Mouse (Mus musculus): Measurements from ENCODE around the gene Amotl2.

The Amotl2 gene

GRCm38 (mm10) chr9:102716481-102717163 is at the start of gene Amotl2:
Gene Amotl2 (plus strand): TSS chr9:102716672.
- no peak for DNase-seq

- no peak for DNase-seq
Measured at GRCm38 (mm10) chr9:102668115-102668514, 48.4 kb upstream of the Amotl2 start.

GRCm38 (mm10) chr9:102668906-102669305 is 47.6 kb upstream of the Amotl2 start:
- DNase-seq, result no peak

- no peak for DNase-seq
Measured at GRCm38 (mm10) chr9:102673381-102673780, 43.1 kb upstream of the Amotl2 start.

- no peak for DNase-seq
Measured at GRCm38 (mm10) chr9:102675922-102676321, 40.5 kb upstream of the Amotl2 start.

- no peak for DNase-seq
Measured at GRCm38 (mm10) chr9:102681470-102681869, 35.0 kb upstream of the Amotl2 start.

- no peak for DNase-seq
Measured at GRCm38 (mm10) chr9:102687943-102688342, 28.5 kb upstream of the Amotl2 start.

- DNase-seq, result no peak
Measured at GRCm38 (mm10) chr9:102689406-102689939, 27.0 kb upstream of the Amotl2 start.

- peak; percentile 43 for DNase-seq
Measured at GRCm38 (mm10) chr9:102689940-102690642, 26.4 kb upstream of the Amotl2 start.

GRCm38 (mm10) chr9:102690891-102691290 is 25.6 kb upstream of the Amotl2 start:
- no peak for DNase-seq

- no peak for DNase-seq
Measured at GRCm38 (mm10) chr9:102692564-102693475, 23.7 kb upstream of the Amotl2 start.

GRCm38 (mm10) chr9:102701042-102701441 is 15.4 kb upstream of the Amotl2 start:
- no peak for DNase-seq

GRCm38 (mm10) chr9:102709504-102710135 is 6.9 kb upstream of the Amotl2 start:
- no peak for DNase-seq

- DNase-seq, result no peak
Measured at GRCm38 (mm10) chr9:102710520-102710919, 6.0 kb upstream of the Amotl2 start.

GRCm38 (mm10) chr9:102713797-102714196 is 2.7 kb upstream of the Amotl2 start:
- DNase-seq, result peak; percentile 41

- DNase-seq, result no peak
Measured at GRCm38 (mm10) chr9:102714893-102715505, 1.5 kb upstream of the Amotl2 start.

- DNase-seq, result no peak
Measured at GRCm38 (mm10) chr9:102715506-102715900, 969 bp upstream of the Amotl2 start.

- DNase-seq, result peak; percentile 87
Measured at GRCm38 (mm10) chr9:102717164-102717885, 853 bp downstream of the Amotl2 start.

- DNase-seq, result peak; percentile 72
Measured at GRCm38 (mm10) chr9:102717886-102718643, 1.6 kb downstream of the Amotl2 start.

GRCm38 (mm10) chr9:102718676-102719075 is 2.2 kb downstream of the Amotl2 start:
- peak; percentile 39 for DNase-seq

- DNase-seq, result no peak
Measured at GRCm38 (mm10) chr9:102719085-102719484, 2.6 kb downstream of the Amotl2 start.

Measured in right cerebral cortex, adult 18-20 months (tissue).